Mouse (Mus musculus) lung, embryonic 15.5 days (tissue): ENCODE results near the gene Prox1. TPM values are rescaled to one million over a fixed set of nuclear protein-coding genes. Genes with fewer than 3 reads are reported as not detected.

ENCODE experiments used
- ATAC-seq: fragments of 200-750 bp; cut with Nextera tagmentation; 2 replicates; pipeline ENCODE4 v1.8.0; 2017; ENCODE audit warnings: moderate number of reproducible peaks, borderline replicate concordance; ENCODE audit not compliant: low FRiP score, low TSS enrichment; ENCODE audit errors: extremely low read depth
- H3K27ac ChIP-seq: fragments of 300-500 bp; sonication (generic); 2 replicates; pipeline ENCODE4 v1.5.1; 2015; ENCODE audit warnings: moderate library complexity, mild to moderate bottlenecking, inconsistent platforms
- H3K27me3 ChIP-seq: fragments of 300-500 bp; sonication (generic); 2 replicates; pipeline ENCODE4 v1.6.1; 2015; ENCODE audit warnings: inconsistent platforms
- H3K36me3 ChIP-seq: fragments of 300-500 bp; sonication (generic); 2 replicates; pipeline ENCODE4 v1.6.1; 2015; ENCODE audit warnings: inconsistent platforms
- H3K4me1 ChIP-seq: fragments of 300-500 bp; sonication (generic); 2 replicates; pipeline ENCODE4 v1.6.1; 2015; ENCODE audit warnings: inconsistent platforms
- H3K4me2 ChIP-seq: fragments of 300-500 bp; sonication (generic); 2 replicates; pipeline ENCODE4 v1.6.1; 2015; ENCODE audit warnings: inconsistent platforms, mild to moderate bottlenecking, moderate library complexity
- H3K4me3 ChIP-seq: fragments of 300-500 bp; sonication (generic); 2 replicates; pipeline ENCODE4 v1.5.1; 2015; ENCODE audit warnings: mild to moderate bottlenecking, inconsistent platforms
- H3K9ac ChIP-seq: fragments of 300-500 bp; sonication (generic); 2 replicates; pipeline ENCODE4 v1.6.1; 2015; ENCODE audit warnings: inconsistent platforms
- H3K9me3 ChIP-seq: fragments of 300-500 bp; sonication (generic); 2 replicates; pipeline ENCODE4 v1.6.1; 2016; ENCODE audit warnings: inconsistent platforms
- WGBS: fragments of 180-500 bp; shearing (Covaris S2); methylation state at CpG from one replicate; pipeline ENCODE4 v1.1.7; 2015; 5-methylcytosine and 5-hydroxymethylcytosine counted together
- polyA plus RNA-seq: library from polyadenylated mRNA; unstranded; fragments of >200 nt; fragmentation: Nextera tagmentation; extraction: Ambion mirVana; gene quantifications from 2 replicates; pipeline ENCODE4 v1.2.1, GENCODE M21; 2015

Gene Prox1
- polyA plus RNA-seq, 1 experiment from 2014 or later: 2.0 TPM

GRCm38 (mm10) chr1:190140519-190140918 lies 30.0 kb downstream of the Prox1 start:
- Histone ChIP-seq H3K9ac (no peak overlapping the region), H3K4me1 (no peaks in the 10 kb centered on the region), H3K27me3 (no peaks in the 10 kb centered on the region), H3K27ac (no peak overlapping the region), H3K9me3 (no peaks in the 10 kb centered on the region), H3K36me3 (no peaks in the 10 kb centered on the region), H3K4me2 (no peak overlapping the region), H3K4me3 (no peak overlapping the region)
- ATAC-seq: no peak
- 66% methylated on average over 6 of the region's 6 CpGs for WGBS

- WGBS: 82% methylated on average over 13 of the region's 13 CpGs
- Histone ChIP-seq H3K27ac (no peak overlapping the region), H3K36me3 (no peaks in the 10 kb centered on the region)
These were observed 30.7 kb downstream of the Prox1 start for GRCm38 (mm10) chr1:190139711-190140405.

GRCm38 (mm10) chr1:190137943-190138342 lies 32.6 kb downstream of the Prox1 start:
- no peaks in the 10 kb centered on the region for H3K36me3 ChIP-seq
- H3K4me1 ChIP-seq: no peaks in the 10 kb centered on the region
- no peak overlapping the region for H3K9ac ChIP-seq
- H3K27me3 ChIP-seq: no peaks in the 10 kb centered on the region
- no peak overlapping the region for H3K27ac ChIP-seq
- H3K4me3 ChIP-seq: no peak overlapping the region
- no peak overlapping the region for H3K4me2 ChIP-seq
- WGBS: 81% methylated on average over 10 of the region's 10 CpGs
- H3K9me3 ChIP-seq: no peaks in the 10 kb centered on the region
- ATAC-seq: no peak

More at GRCm38 (mm10) chr1:190139711-190140405, 30.7 kb downstream of the Prox1 start:
- Histone ChIP-seq H3K4me3 (no peak overlapping the region), H3K4me1 (no peaks in the 10 kb centered on the region), H3K4me2 (no peak overlapping the region), H3K27me3 (no peaks in the 10 kb centered on the region), H3K9ac (no peak overlapping the region), H3K9me3 (no peaks in the 10 kb centered on the region)
- no peak for ATAC-seq

- WGBS: 80% methylated on average over 4 of the region's 4 CpGs
- Histone ChIP-seq H3K9me3 (no peaks in the 10 kb centered on the region), H3K36me3 (no peaks in the 10 kb centered on the region), H3K27me3 (peaks cover 12% of the 10 kb centered on the region; the same call in 1 of the 2 replicates), H3K27ac (no peak overlapping the region), H3K9ac (no peak overlapping the region), H3K4me2 (no peak overlapping the region), H3K4me1 (0 out of 2 replicates have a peak, but pooled peaks cover 5% of the 10 kb centered on the region), H3K4me3 (no peak overlapping the region)
- no peak for ATAC-seq
These were observed 37.6 kb downstream of the Prox1 start for GRCm38 (mm10) chr1:190132897-190133296.

GRCm38 (mm10) chr1:190130888-190131287 lies 39.6 kb downstream of the Prox1 start:
- peaks cover 12% of the 10 kb centered on the region; the same call in 1 of the 2 replicates for H3K27me3 ChIP-seq
- no peak overlapping the region for H3K27ac ChIP-seq
- no peak overlapping the region for H3K4me3 ChIP-seq
- no peaks in the 10 kb centered on the region for H3K36me3 ChIP-seq
- no peak for ATAC-seq
- no peaks in the 10 kb centered on the region for H3K9me3 ChIP-seq
- no peak overlapping the region for H3K9ac ChIP-seq
- H3K4me2 ChIP-seq: no peak overlapping the region
- 0 out of 2 replicates have a peak, but pooled peaks cover 5% of the 10 kb centered on the region for H3K4me1 ChIP-seq
- WGBS: 53% methylated on average over 4 of the region's 4 CpGs

- Histone ChIP-seq H3K4me2 (no peak overlapping the region), H3K9me3 (no peaks in the 10 kb centered on the region), H3K27me3 (peaks cover 12% of the 10 kb centered on the region; the same call in 1 of the 2 replicates), H3K4me3 (no peak overlapping the region), H3K4me1 (0 out of 2 replicates have a peak, but pooled peaks cover 5% of the 10 kb centered on the region), H3K9ac (no peak overlapping the region), H3K36me3 (no peaks in the 10 kb centered on the region), H3K27ac (no peak overlapping the region)
- no peak for ATAC-seq
- 39% methylated on average over 7 of the region's 7 CpGs for WGBS
These were observed 41.0 kb downstream of the Prox1 start for GRCm38 (mm10) chr1:190129553-190129952.

- Histone ChIP-seq H3K4me2 (no peak overlapping the region), H3K9ac (no peak overlapping the region), H3K4me1 (0 out of 2 replicates have a peak, but pooled peaks cover 5% of the 10 kb centered on the region), H3K4me3 (no peak overlapping the region), H3K27me3 (peaks cover 12% of the 10 kb centered on the region; the same call in 1 of the 2 replicates), H3K36me3 (no peaks in the 10 kb centered on the region), H3K27ac (no peak overlapping the region), H3K9me3 (no peaks in the 10 kb centered on the region)
- no peak for ATAC-seq
- 40% methylated on average over 12 of the region's 12 CpGs for WGBS
These were observed 41.7 kb downstream of the Prox1 start for GRCm38 (mm10) chr1:190128674-190129322.

GRCm38 (mm10) chr1:190127878-190128277 lies 42.6 kb downstream of the Prox1 start:
- H3K4me3 ChIP-seq: no peak overlapping the region
- 0 out of 2 replicates have a peak, but pooled peaks cover 5% of the 10 kb centered on the region for H3K4me1 ChIP-seq
- no peak for ATAC-seq
- H3K9me3 ChIP-seq: no peaks in the 10 kb centered on the region
- H3K4me2 ChIP-seq: no peak overlapping the region
- H3K9ac ChIP-seq: no peak overlapping the region
- peaks cover 12% of the 10 kb centered on the region; the same call in 1 of the 2 replicates for H3K27me3 ChIP-seq
- 23% methylated on average over 5 of the region's 5 CpGs for WGBS
- no peak overlapping the region for H3K27ac ChIP-seq
- no peaks in the 10 kb centered on the region for H3K36me3 ChIP-seq

GRCm38 (mm10) chr1:190127163-190127795 lies 43.2 kb downstream of the Prox1 start:
- Histone ChIP-seq H3K4me1 (0 out of 2 replicates have a peak, but pooled peaks cover 5% of the 10 kb centered on the region), H3K9me3 (no peaks in the 10 kb centered on the region), H3K27me3 (peaks cover 12% of the 10 kb centered on the region; the same call in 1 of the 2 replicates), H3K4me3 (no peak overlapping the region), H3K9ac (no peak overlapping the region), H3K27ac (no peak overlapping the region), H3K36me3 (no peaks in the 10 kb centered on the region), H3K4me2 (no peak overlapping the region)
- no peak for ATAC-seq
- 41% methylated on average over 6 of the region's 6 CpGs for WGBS

GRCm38 (mm10) chr1:190124961-190125739 lies 45.4 kb downstream of the Prox1 start:
- H3K9ac ChIP-seq: no peak overlapping the region
- H3K27ac ChIP-seq: no peak overlapping the region
- H3K36me3 ChIP-seq: no peaks in the 10 kb centered on the region
- H3K4me3 ChIP-seq: no peak overlapping the region
- no peak for ATAC-seq
- whole genome bisulfite sequencing: 64% methylated on average over 14 of the region's 14 CpGs
- no peaks in the 10 kb centered on the region for H3K9me3 ChIP-seq
- peaks cover 12% of the 10 kb centered on the region; the same call in 1 of the 2 replicates for H3K27me3 ChIP-seq
- 0 out of 2 replicates have a peak, but pooled peaks cover 5% of the 10 kb centered on the region for H3K4me1 ChIP-seq
- H3K4me2 ChIP-seq: no peak overlapping the region

GRCm38 (mm10) chr1:190123404-190123803 lies 47.1 kb downstream of the Prox1 start:
- no peak for ATAC-seq
- Histone ChIP-seq H3K4me1 (0 out of 2 replicates have a peak, but pooled peaks cover 5% of the 10 kb centered on the region), H3K36me3 (no peaks in the 10 kb centered on the region), H3K9me3 (no peaks in the 10 kb centered on the region), H3K9ac (no peak overlapping the region), H3K4me3 (no peak overlapping the region), H3K27me3 (no peaks in the 10 kb centered on the region), H3K27ac (no peak overlapping the region), H3K4me2 (no peak overlapping the region)
- WGBS: 88% methylated on average over 13 of the region's 13 CpGs
